Mouse (Mus musculus) embryonic facial prominence, embryonic 15.5 days (tissue): ENCODE results near the gene Katnal1. TPM values are rescaled to one million over a fixed set of nuclear protein-coding genes. Genes with fewer than 3 reads are reported as not detected.

Experiments used
- ATAC-seq: fragments of 200-750 bp; cut with Nextera tagmentation; 2 replicates; pipeline ENCODE4 v1.8.0; 2017; ENCODE audit warnings: low read depth, moderate TSS enrichment; ENCODE audit not compliant: insufficient number of reproducible peaks, low FRiP score, low TSS enrichment
- H3K27ac ChIP-seq: fragments of 300-500 bp; sonication (generic); replicated peaks from 2 replicates; pipeline ENCODE4 v1.5.1; 2015; ENCODE audit warnings: mild to moderate bottlenecking, inconsistent platforms
- H3K27me3 ChIP-seq: fragments of 300-500 bp; sonication (generic); 2 replicates; pipeline ENCODE4 v1.6.1; 2015; ENCODE audit warnings: inconsistent platforms
- H3K36me3 ChIP-seq: fragments of 300-500 bp; sonication (generic); 2 replicates; pipeline ENCODE4 v1.6.1; 2015; ENCODE audit warnings: mild to moderate bottlenecking, inconsistent platforms
- H3K4me1 ChIP-seq: fragments of 300-500 bp; sonication (generic); 2 replicates; pipeline ENCODE4 v1.6.1; 2015; ENCODE audit warnings: inconsistent platforms
- H3K4me2 ChIP-seq: fragments of 300-500 bp; sonication (generic); replicated peaks from 2 replicates; pipeline ENCODE4 v1.6.1; 2015; ENCODE audit warnings: mild to moderate bottlenecking, inconsistent platforms
- H3K4me3 ChIP-seq: fragments of 300-500 bp; sonication (generic); replicated peaks from 2 replicates; pipeline ENCODE4 v1.5.1; 2015; ENCODE audit warnings: mild to moderate bottlenecking, inconsistent platforms
- H3K9ac ChIP-seq: fragments of 300-500 bp; sonication (generic); 2 replicates; pipeline ENCODE4 v1.6.1; 2015; ENCODE audit warnings: inconsistent platforms
- H3K9me3 ChIP-seq: fragments of 300-500 bp; sonication (generic); replicated peaks from 2 replicates; pipeline ENCODE4 v1.6.1; 2016; ENCODE audit warnings: inconsistent platforms
- WGBS: fragments of 180-500 bp; shearing (Covaris S2); methylation state at CpG from one replicate; pipeline ENCODE4 v1.1.7; 2015; 5-methylcytosine and 5-hydroxymethylcytosine counted together
- polyA plus RNA-seq: library from polyadenylated mRNA; unstranded; fragments of >200 nt; fragmentation: Nextera tagmentation; extraction: Ambion mirVana; gene quantifications from 2 replicates; pipeline ENCODE4 v1.2.1, GENCODE M21; 2015

The Katnal1 gene
- polyA plus RNA-seq, 1 experiment from 2014 or later: 15.8 TPM

GRCm38 (mm10) chr5:148941867-148942266 lies 12.7 kb upstream of the Katnal1 start:
- H3K36me3 ChIP-seq: no peaks in the 10 kb centered on the region
- WGBS: 75% methylated on average over 10 of the region's 10 CpGs
- peaks cover 10% of the 10 kb centered on the region for H3K4me1 ChIP-seq

GRCm38 (mm10) chr5:148939948-148940382 lies 10.8 kb upstream of the Katnal1 start:
- Histone ChIP-seq H3K9me3 (no peaks in the 10 kb centered on the region), H3K27ac (no peak overlapping the region), H3K9ac (no peak overlapping the region), H3K4me2 (no peak overlapping the region), H3K27me3 (no peaks in the 10 kb centered on the region), H3K4me1 (peaks cover 10% of the 10 kb centered on the region), H3K36me3 (no peaks in the 10 kb centered on the region), H3K4me3 (no peak overlapping the region)
- WGBS: 39% methylated on average over 11 of the region's 11 CpGs
- 0 out of 2 replicates have a peak, but pooled peaks have one; percentile 55 for ATAC-seq

More at GRCm38 (mm10) chr5:148941867-148942266, 12.7 kb upstream of the Katnal1 start:
- no peak overlapping the region for H3K27ac ChIP-seq
- no peak overlapping the region for H3K4me3 ChIP-seq
- H3K4me2 ChIP-seq: no peak overlapping the region
- no peak overlapping the region for H3K9ac ChIP-seq
- no peak for ATAC-seq
- no peaks in the 10 kb centered on the region for H3K9me3 ChIP-seq
- no peaks in the 10 kb centered on the region for H3K27me3 ChIP-seq

GRCm38 (mm10) chr5:148936516-148936951 lies 7.4 kb upstream of the Katnal1 start:
- ATAC-seq: no peak
- Histone ChIP-seq H3K9ac (no peak overlapping the region), H3K9me3 (no peaks in the 10 kb centered on the region), H3K27ac (no peak overlapping the region), H3K4me2 (no peak overlapping the region), H3K27me3 (no peaks in the 10 kb centered on the region), H3K4me1 (peaks cover 10% of the 10 kb centered on the region), H3K36me3 (no peaks in the 10 kb centered on the region), H3K4me3 (no peak overlapping the region)
- 58% methylated on average over 3 of the region's 3 CpGs for WGBS

- no peak overlapping the region for H3K27ac ChIP-seq
- no peak overlapping the region for H3K4me2 ChIP-seq
- H3K9ac ChIP-seq: no peak overlapping the region
- 82% methylated on average over 6 of the region's 6 CpGs for WGBS
- peaks cover 10% of the 10 kb centered on the region for H3K4me1 ChIP-seq
- H3K9me3 ChIP-seq: no peaks in the 10 kb centered on the region
- no peak for ATAC-seq
- H3K27me3 ChIP-seq: no peaks in the 10 kb centered on the region
- H3K4me3 ChIP-seq: no peak overlapping the region
- H3K36me3 ChIP-seq: no peaks in the 10 kb centered on the region
Measured at GRCm38 (mm10) chr5:148935871-148936270, 6.8 kb upstream of the Katnal1 start.

- H3K27ac ChIP-seq: no peak overlapping the region
- no peaks in the 10 kb centered on the region for H3K36me3 ChIP-seq
- H3K27me3 ChIP-seq: no peaks in the 10 kb centered on the region
- H3K4me1 ChIP-seq: peaks cover 10% of the 10 kb centered on the region
- H3K9ac ChIP-seq: no peak overlapping the region
- no peak overlapping the region for H3K4me2 ChIP-seq
- no peak for ATAC-seq
- no peak overlapping the region for H3K4me3 ChIP-seq
- WGBS: 26% methylated on average over 7 of the region's 7 CpGs
- H3K9me3 ChIP-seq: no peaks in the 10 kb centered on the region
Measured at GRCm38 (mm10) chr5:148935071-148935821, 6.1 kb upstream of the Katnal1 start.

- no peak for ATAC-seq
- no peaks in the 10 kb centered on the region for H3K27me3 ChIP-seq
- H3K4me1 ChIP-seq: peaks cover 3% of the 10 kb centered on the region
- H3K4me3 ChIP-seq: no peak overlapping the region
- H3K27ac ChIP-seq: no peak overlapping the region
- H3K4me2 ChIP-seq: no peak overlapping the region
- no peaks in the 10 kb centered on the region for H3K9me3 ChIP-seq
- 54% methylated on average over 6 of the region's 6 CpGs for WGBS
- H3K9ac ChIP-seq: no peak overlapping the region
- no peaks in the 10 kb centered on the region for H3K36me3 ChIP-seq
Measured at GRCm38 (mm10) chr5:148934457-148934856, 5.3 kb upstream of the Katnal1 start.

GRCm38 (mm10) chr5:148933767-148934166 lies 4.6 kb upstream of the Katnal1 start:
- Histone ChIP-seq H3K27ac (no peak overlapping the region), H3K9ac (no peak overlapping the region), H3K27me3 (no peaks in the 10 kb centered on the region), H3K36me3 (no peaks in the 10 kb centered on the region), H3K4me2 (no peak overlapping the region), H3K4me3 (no peak overlapping the region), H3K4me1 (peaks cover 6% of the 10 kb centered on the region), H3K9me3 (no peaks in the 10 kb centered on the region)
- 50% methylated on average over 8 of the region's 8 CpGs for WGBS
- ATAC-seq: no peak

- Histone ChIP-seq H3K9me3 (no peaks in the 10 kb centered on the region), H3K27me3 (no peaks in the 10 kb centered on the region), H3K9ac (no peak overlapping the region), H3K4me1 (peaks cover 13% of the 10 kb centered on the region), H3K4me3 (no peak overlapping the region), H3K27ac (no peak overlapping the region), H3K36me3 (no peaks in the 10 kb centered on the region), H3K4me2 (no peak overlapping the region)
- 88% methylated on average over 1 of the region's 1 CpGs for WGBS
- ATAC-seq: no peak
Measured at GRCm38 (mm10) chr5:148931301-148931700, 2.2 kb upstream of the Katnal1 start.

- H3K9ac ChIP-seq: peak overlapping the region; percentile 85
- H3K36me3 ChIP-seq: 0 out of 2 replicates have a peak, but pooled peaks cover 6% of the 10 kb centered on the region
- no peaks in the 10 kb centered on the region for H3K27me3 ChIP-seq
- peak overlapping the region; percentile 89 for H3K4me3 ChIP-seq
- H3K4me1 ChIP-seq: peaks cover 13% of the 10 kb centered on the region; the same call in 1 of the 2 replicates
- peak overlapping the region; percentile 93 for H3K27ac ChIP-seq
- H3K4me2 ChIP-seq: peak overlapping the region; percentile 83
- peak; percentile 98 for ATAC-seq
- WGBS: under 1% methylated on average over 69 of the region's 69 CpGs
- H3K9me3 ChIP-seq: no peaks in the 10 kb centered on the region
Measured at GRCm38 (mm10) chr5:148928382-148929115, 571 bp downstream of the Katnal1 start.

- H3K4me2 ChIP-seq: peak overlapping the region; percentile 83
- ATAC-seq: no peak
- H3K4me1 ChIP-seq: peaks cover 13% of the 10 kb centered on the region; the same call in 1 of the 2 replicates
- WGBS: 39% methylated on average over 5 of the region's 5 CpGs
- no peaks in the 10 kb centered on the region for H3K9me3 ChIP-seq
- H3K27ac ChIP-seq: peak overlapping the region; percentile 93; the same call in 1 of the 2 replicates
- H3K9ac ChIP-seq: peak overlapping the region; percentile 85
- no peaks in the 10 kb centered on the region for H3K27me3 ChIP-seq
- H3K36me3 ChIP-seq: 0 out of 2 replicates have a peak, but pooled peaks cover 6% of the 10 kb centered on the region
- peak overlapping the region; percentile 89 for H3K4me3 ChIP-seq
Measured at GRCm38 (mm10) chr5:148927717-148928223, 1.4 kb downstream of the Katnal1 start.

GRCm38 (mm10) chr5:148924586-148924985 lies 4.5 kb downstream of the Katnal1 start:
- WGBS: 91% methylated on average over 12 of the region's 12 CpGs
- ATAC-seq: no peak
- Histone ChIP-seq H3K27me3 (no peaks in the 10 kb centered on the region), H3K36me3 (0 out of 2 replicates have a peak, but pooled peaks cover 14% of the 10 kb centered on the region), H3K27ac (no peak overlapping the region), H3K9ac (no peak overlapping the region), H3K9me3 (no peaks in the 10 kb centered on the region), H3K4me3 (no peak overlapping the region), H3K4me2 (no peak overlapping the region), H3K4me1 (peaks cover 13% of the 10 kb centered on the region; the same call in 1 of the 2 replicates)
